Mouse (Mus musculus): ENCODE results near the gene Cox6b1. TPM values are rescaled to one million over a fixed set of nuclear protein-coding genes. Genes with fewer than 3 reads are reported as not detected.

Gene Cox6b1
- polyA plus RNA-seq, 1 experiment from 2014 or later = 776 TPM

Small RNAs within 50 kb of the gene (microRNA-seq; reads per million reads assigned to microRNA genes)
- not detected for gene Mir3569

Other genes with a start within 250 kb of the Cox6b1 start
- gene Tyrobp, start 212.4 kb downstream of the Cox6b1 start, polyA plus RNA-seq (2016; fragmentation: Nextera tagmentation; extraction: Ambion mirVana) = 7.6 and 8.6 TPM in 2 replicates
- not detected in 2 replicates for gene Hcst, start 206.3 kb downstream of the Cox6b1 start, polyA plus RNA-seq (2016; fragmentation: Nextera tagmentation; extraction: Ambion mirVana)
- gene Nfkbid, start 204.4 kb downstream of the Cox6b1 start, polyA plus RNA-seq (2016; fragmentation: Nextera tagmentation; extraction: Ambion mirVana) = 0.55 and 1.2 TPM in 2 replicates
- 8.4 and 13.4 TPM in 2 replicates for gene Aplp1, start 180.6 kb downstream of the Cox6b1 start, polyA plus RNA-seq (2016; fragmentation: Nextera tagmentation; extraction: Ambion mirVana)
- gene Kirrel2, start 168.5 kb downstream of the Cox6b1 start, polyA plus RNA-seq (2016; fragmentation: Nextera tagmentation; extraction: Ambion mirVana) = not detected in 2 replicates
- gene Nphs1, start 167.8 kb downstream of the Cox6b1 start, polyA plus RNA-seq (2016; fragmentation: Nextera tagmentation; extraction: Ambion mirVana) = not detected in 2 replicates
- not detected in 2 replicates for gene Prodh2, start 132.5 kb downstream of the Cox6b1 start, polyA plus RNA-seq (2016; fragmentation: Nextera tagmentation; extraction: Ambion mirVana)
- gene Arhgap33, start 91.1 kb downstream of the Cox6b1 start, polyA plus RNA-seq (2016; fragmentation: Nextera tagmentation; extraction: Ambion mirVana) = 14.0 and 17.1 TPM in 2 replicates
- gene Hspb6, start 74.0 kb downstream of the Cox6b1 start, polyA plus RNA-seq (2016; fragmentation: Nextera tagmentation; extraction: Ambion mirVana) = 4.7 and 7.0 TPM in 2 replicates
- 17.8 and 21.6 TPM in 2 replicates for gene Proser3, start 73.9 kb downstream of the Cox6b1 start, polyA plus RNA-seq (2016; fragmentation: Nextera tagmentation; extraction: Ambion mirVana)
- 42.5 and 45.6 TPM in 2 replicates for gene Lin37, start 66.3 kb downstream of the Cox6b1 start, polyA plus RNA-seq (2016; fragmentation: Nextera tagmentation; extraction: Ambion mirVana)
- gene U2af1l4, start 62.9 kb downstream of the Cox6b1 start, polyA plus RNA-seq (2016; fragmentation: Nextera tagmentation; extraction: Ambion mirVana) = 92.5 and 100 TPM in 2 replicates
- gene Gm49396, start 62.8 kb downstream of the Cox6b1 start, polyA plus RNA-seq (2016; fragmentation: Nextera tagmentation; extraction: Ambion mirVana) = 13.4 and 15.3 TPM in 2 replicates
- gene Psenen, start 62.5 kb downstream of the Cox6b1 start, polyA plus RNA-seq (2016; fragmentation: Nextera tagmentation; extraction: Ambion mirVana) = 120 and 121 TPM in 2 replicates
- 5.7 and 6.5 TPM in 2 replicates for gene Igflr1, start 60.7 kb downstream of the Cox6b1 start, polyA plus RNA-seq (2016; fragmentation: Nextera tagmentation; extraction: Ambion mirVana)
- 10.2 and 10.6 TPM in 2 replicates for gene Kmt2b, start 37.4 kb downstream of the Cox6b1 start, polyA plus RNA-seq (2016; fragmentation: Nextera tagmentation; extraction: Ambion mirVana)
- gene Zbtb32, start 27.2 kb downstream of the Cox6b1 start, polyA plus RNA-seq (2016; fragmentation: Nextera tagmentation; extraction: Ambion mirVana) = 0.15 and 0.45 TPM in 2 replicates
- 7.9 and 8.2 TPM in 2 replicates for gene Upk1a, start 13.3 kb downstream of the Cox6b1 start, polyA plus RNA-seq (2016; fragmentation: Nextera tagmentation; extraction: Ambion mirVana)
- gene Etv2, start 9.7 kb upstream of the Cox6b1 start, polyA plus RNA-seq (2016; fragmentation: Nextera tagmentation; extraction: Ambion mirVana) = 1.3 and 2.5 TPM in 2 replicates
- 150 and 151 TPM in 2 replicates for gene Rbm42, start 24.2 kb upstream of the Cox6b1 start, polyA plus RNA-seq (2016; fragmentation: Nextera tagmentation; extraction: Ambion mirVana)
- 84.1 and 84.8 TPM in 2 replicates for gene Haus5, start 38.8 kb upstream of the Cox6b1 start, polyA plus RNA-seq (2016; fragmentation: Nextera tagmentation; extraction: Ambion mirVana)
- gene Pmis2, start 45.5 kb upstream of the Cox6b1 start, polyA plus RNA-seq (2016; fragmentation: Nextera tagmentation; extraction: Ambion mirVana) = not detected in 2 replicates
- not detected in 2 replicates for gene 2200002J24Rik, start 72.8 kb upstream of the Cox6b1 start, polyA plus RNA-seq (2016; fragmentation: Nextera tagmentation; extraction: Ambion mirVana)
- gene Atp4a, start 86.1 kb upstream of the Cox6b1 start, polyA plus RNA-seq (2016; fragmentation: Nextera tagmentation; extraction: Ambion mirVana) = 0.08 and 0.38 TPM in 2 replicates
- gene Tmem147, start 103.4 kb upstream of the Cox6b1 start, polyA plus RNA-seq (2016; fragmentation: Nextera tagmentation; extraction: Ambion mirVana) = 153 and 159 TPM in 2 replicates
- gene Gapdhs, start 117.5 kb upstream of the Cox6b1 start, polyA plus RNA-seq (2016; fragmentation: Nextera tagmentation; extraction: Ambion mirVana) = 0.43 TPM in 1 of 2 replicates, not detected in the other
- gene Sbsn, start 125.3 kb upstream of the Cox6b1 start, polyA plus RNA-seq (2016; fragmentation: Nextera tagmentation; extraction: Ambion mirVana) = 1.1 and 1.4 TPM in 2 replicates
- gene Dmkn, start 137.6 kb upstream of the Cox6b1 start, polyA plus RNA-seq (2016; fragmentation: Nextera tagmentation; extraction: Ambion mirVana) = not detected in 2 replicates
- gene Krtdap, start 161.7 kb upstream of the Cox6b1 start, polyA plus RNA-seq (2016; fragmentation: Nextera tagmentation; extraction: Ambion mirVana) = not detected in 2 replicates
- gene Ffar2, start 197.6 kb upstream of the Cox6b1 start, polyA plus RNA-seq (2016; fragmentation: Nextera tagmentation; extraction: Ambion mirVana) = not detected in 2 replicates
- gene Ffar3, start 230.0 kb upstream of the Cox6b1 start, polyA plus RNA-seq (2016; fragmentation: Nextera tagmentation; extraction: Ambion mirVana) = not detected in 2 replicates
- gene Ffar1, start 235.4 kb upstream of the Cox6b1 start, polyA plus RNA-seq (2016; fragmentation: Nextera tagmentation; extraction: Ambion mirVana) = not detected in 2 replicates

Measured in limb, embryonic 10.5 days (tissue).